Mouse (Mus musculus) gastrocnemius, adult 8-10 months (tissue): ENCODE measurements around the gene Ttl. TPM values are rescaled to one million over a fixed set of nuclear protein-coding genes. Genes with fewer than 3 reads are reported as not detected.

Experiments used
- total RNA-seq, 4 experiments: library from RNA; stranded (reverse); gene quantifications; 2 replicates each; pipeline ENCODE4 v1.2.4; 2022

The Ttl gene
- total RNA-seq, 4 experiments from 2014 or later: 6.2 to 9.0 (median 7.6) TPM

Other genes with a start within 250 kb of the Ttl start
- 10 to 100 TPM; 11.1 to 16.4 (median 14.1) TPM for gene Tmem87b, start 247.8 kb upstream of the Ttl start, total RNA-seq
- 1 to 10 TPM; 1.4 to 2.7 (median 1.8) TPM for gene Fbln7, start 203.0 kb upstream of the Ttl start, total RNA-seq
- gene Zc3h8, start 121.9 kb upstream of the Ttl start, total RNA-seq: 1 to 10 TPM; 7.8 to 9.9 (median 8.0) TPM
- gene Zc3h6, start 98.5 kb upstream of the Ttl start, total RNA-seq: 10 to 100 TPM in 2 of 4 experiments, 1 to 10 TPM in 2; 6.4 to 11.8 (median 10.0) TPM
- gene Gm10762, start 98.2 kb upstream of the Ttl start, total RNA-seq: 10 to 100 TPM; 16.0 to 22.3 (median 18.3) TPM
- not detected for gene Vinac1, start 17.8 kb upstream of the Ttl start, total RNA-seq
- 10 to 100 TPM; 10.9 to 13.7 (median 11.3) TPM for gene Polr1b, start 35.1 kb downstream of the Ttl start, total RNA-seq
- 10 to 100 TPM in 2 of 4 experiments, 1 to 10 TPM in 2; 8.5 to 11.0 (median 9.5) TPM for gene Chchd5, start 63.8 kb downstream of the Ttl start, total RNA-seq
- 10 to 100 TPM in 1 of 4 experiments, 1 to 10 TPM in 3; 7.5 to 11.3 (median 8.6) TPM for gene Slc20a1, start 132.8 kb downstream of the Ttl start, total RNA-seq
- not detected for gene Ckap2l, start 231.3 kb downstream of the Ttl start, total RNA-seq
- not detected for gene Il1a, start 244.0 kb downstream of the Ttl start, total RNA-seq